Mouse (Mus musculus): Measurements from ENCODE around the gene Gid8. TPM values are rescaled to one million over a fixed set of nuclear protein-coding genes. Genes with fewer than 3 reads are reported as not detected.

Gid8 gene
- total and polyA plus RNA-seq, 3 experiments: 52.8 to 65.5 TPM; not detected in 1

GRCm38 (mm10) chr2:180705975-180706374 lies 3.9 kb upstream of the Gid8 start:
- H3K27me3 ChIP-seq (ENCODE audit: control insufficient read depth in 1 of 2, insufficient read depth in 2 of 2, low read length in 2 of 2): no peaks in the 10 kb centered on the region
- peaks cover 0 to 44% of the 10 kb centered on the region in 2 experiments; a peak in 2 of 4 replicates for H3K36me3 ChIP-seq (ENCODE audit: control insufficient read depth in 1 of 2, insufficient read depth in 2 of 2, low read length in 2 of 2)

GRCm38 (mm10) chr2:180709023-180709922 lies 644 bp upstream of the Gid8 start:
- TF ChIP-seq MAX (IDR thresholded peaks at IDR 0.05; ENCODE audit: low read length) (0 out of 2 replicates have a peak, but pooled peaks have one; percentile 32), ZMIZ1 (IDR thresholded peaks at IDR 0.05; ENCODE audit: low read depth, low read length) (0 out of 2 replicates have a peak, but pooled peaks have one; percentile 31), MYC (IDR thresholded peaks at IDR 0.05; ENCODE audit: low read depth, low read length) (0 out of 2 replicates have a peak, but pooled peaks have one; percentile 47), POLR2AphosphoS5 (IDR thresholded peaks at IDR 0.05; ENCODE audit: borderline replicate concordance, low read depth, low read length) (no peak)
- H3K27ac ChIP-seq (ENCODE audit: control insufficient read depth, low read depth, low read length): peak overlapping the region; percentile 84
- peak; percentile 43 for DNase-seq (ENCODE audit: low read depth, low spot score)
- H3K4me3 ChIP-seq (ENCODE audit: control insufficient read depth in 1 of 2, insufficient read depth in 1 of 2, low read depth in 2 of 2, low read length in 2 of 2): peak overlapping the region; percentile 72 to 94
- no peaks in the 10 kb centered on the region for H3K27me3 ChIP-seq (ENCODE audit: control insufficient read depth in 1 of 2, insufficient read depth in 2 of 2, low read length in 2 of 2)
- peaks cover 14 to 39% of the 10 kb centered on the region in 2 experiments for H3K4me1 ChIP-seq (ENCODE audit: control insufficient read depth in 1 of 2, insufficient read depth in 2 of 2, low read length in 2 of 2)
- peaks cover 6 to 49% of the 10 kb centered on the region in 2 experiments for H3K36me3 ChIP-seq (ENCODE audit: control insufficient read depth in 1 of 2, insufficient read depth in 2 of 2, low read length in 2 of 2)
- H3K9ac ChIP-seq (ENCODE audit: control insufficient read depth, low read depth, low read length, poor library complexity, severe bottlenecking): peak overlapping the region; percentile 81
- H3K9me3 ChIP-seq (replicated peaks; ENCODE audit: insufficient read depth, low read length): no peaks in the 10 kb centered on the region
- peaks cover 68% of the 10 kb centered on the region for H3K79me2 ChIP-seq (ENCODE audit: control insufficient read depth, insufficient read depth, low read length, poor library complexity)

More at GRCm38 (mm10) chr2:180705975-180706374, 3.9 kb upstream of the Gid8 start:
- TF ChIP-seq CTCF (IDR thresholded peaks at IDR 0.05 in 2 of 3, conservative IDR thresholded peaks at IDR 0.05 in 1 of 3; ENCODE audit: control insufficient read depth in 1 of 3, insufficient read depth in 1 of 3, low read depth in 2 of 3, low read length in 3 of 3, poor library complexity in 1 of 3, severe bottlenecking in 1 of 3) (peak; percentile 15 to 53 (median 38); a peak in 5 of 6 replicates), SMC3 (IDR thresholded peaks at IDR 0.05; ENCODE audit: low read depth, low read length) (peak; percentile 36; the same call in 1 of the 2 replicates), CHD1 (IDR thresholded peaks at IDR 0.05; ENCODE audit: low read depth, low read length) (no peak)
- Histone ChIP-seq H3K9ac (ENCODE audit: control insufficient read depth, low read depth, low read length, poor library complexity, severe bottlenecking) (no peak overlapping the region), H3K4me3 (ENCODE audit: control insufficient read depth in 1 of 2, insufficient read depth in 1 of 2, low read depth in 2 of 2, low read length in 2 of 2) (no peak overlapping the region), H3K4me1 (ENCODE audit: control insufficient read depth in 1 of 2, insufficient read depth in 2 of 2, low read length in 2 of 2) (peaks cover 22 to 44% of the 10 kb centered on the region in 2 experiments), H3K9me3 (replicated peaks; ENCODE audit: insufficient read depth, low read length) (no peaks in the 10 kb centered on the region), H3K27ac (ENCODE audit: control insufficient read depth, low read depth, low read length) (0 out of 2 replicates have a peak overlapping the region, but pooled peaks have one; percentile 9), H3K79me2 (ENCODE audit: control insufficient read depth, insufficient read depth, low read length, poor library complexity) (peaks cover 82% of the 10 kb centered on the region)
- peak; percentile 66 for DNase-seq (ENCODE audit: low read depth, low spot score)

- peaks cover 59% of the 10 kb centered on the region for H3K79me2 ChIP-seq (ENCODE audit: control insufficient read depth, insufficient read depth, low read length, poor library complexity)
- H3K9ac ChIP-seq (ENCODE audit: control insufficient read depth, low read depth, low read length, poor library complexity, severe bottlenecking): peak overlapping the region; percentile 95
- H3K4me3 ChIP-seq (ENCODE audit: control insufficient read depth in 1 of 2, insufficient read depth in 1 of 2, low read depth in 2 of 2, low read length in 2 of 2): peak overlapping the region; percentile 86 to 99
- peaks cover 8 to 37% of the 10 kb centered on the region in 2 experiments for H3K36me3 ChIP-seq (ENCODE audit: control insufficient read depth in 1 of 2, insufficient read depth in 2 of 2, low read length in 2 of 2)
- peaks cover 5 to 27% of the 10 kb centered on the region in 2 experiments for H3K4me1 ChIP-seq (ENCODE audit: control insufficient read depth in 1 of 2, insufficient read depth in 2 of 2, low read length in 2 of 2)
- H3K27ac ChIP-seq (ENCODE audit: control insufficient read depth, low read depth, low read length): peak overlapping the region; percentile 83
- H3K9me3 ChIP-seq (replicated peaks; ENCODE audit: insufficient read depth, low read length): no peaks in the 10 kb centered on the region
- TF ChIP-seq POLR2A (IDR thresholded peaks at IDR 0.05; ENCODE audit: control insufficient read depth in 1 of 2, insufficient read depth in 1 of 2, low read depth in 1 of 2, low read length in 2 of 2, poor library complexity in 1 of 2): peak in 1 of 2 experiments; percentile 46; a peak in 3 of 4 replicates
- TF ChIP-seq NELFE (IDR thresholded peaks at IDR 0.05; ENCODE audit: low read depth, low read length): peak; percentile 53
- TF ChIP-seq CHD1 (IDR thresholded peaks at IDR 0.05; ENCODE audit: low read depth, low read length): peak; percentile 78; the same call in 1 of the 2 replicates
- no peak for TF ChIP-seq RCOR1 (IDR thresholded peaks at IDR 0.05; ENCODE audit: low read depth, low read length)
- 0 out of 2 replicates have a peak, but pooled peaks have one; percentile 14 for TF ChIP-seq MAZ (IDR thresholded peaks at IDR 0.05; ENCODE audit: low read depth, low read length)
- 0 out of 2 replicates have a peak, but pooled peaks have one; percentile 8 for TF ChIP-seq TCF12 (IDR thresholded peaks at IDR 0.05; ENCODE audit: low read depth, low read length)
- no peak; the same call in 1 of the 2 replicates for TF ChIP-seq SIN3A (IDR thresholded peaks at IDR 0.05; ENCODE audit: low read length)
- no peaks in the 10 kb centered on the region for H3K27me3 ChIP-seq (ENCODE audit: control insufficient read depth in 1 of 2, insufficient read depth in 2 of 2, low read length in 2 of 2)
- peak; percentile 57 for DNase-seq (ENCODE audit: low read depth, low spot score)
These were observed 599 bp downstream of the Gid8 start for GRCm38 (mm10) chr2:180710276-180711155.

All from MEL (cell line).